Mouse (Mus musculus): Measurements from ENCODE around the gene Pinlyp. TPM values are rescaled to one million over a fixed set of nuclear protein-coding genes. Genes with fewer than 3 reads are reported as not detected.

Gene Pinlyp
- 0.50 and 0.55 TPM in 2 replicates for polyA plus RNA-seq (2015; fragmentation: Nextera tagmentation; extraction: Ambion mirVana)

GRCm38 (mm10) chr7:24546068-24546614 is at the start of gene Pinlyp, which contains the start of gene Xrcc1:
Pinlyp (minus strand) TSS chr7:24546118.
Xrcc1 (plus strand) TSS chr7:24546289.
- Histone ChIP-seq H3K9ac (ENCODE audit: low read depth, low read length) (peak within 1 kb of the TSS; percentile 86), H3K9me3 (replicated peaks; ENCODE audit: low read length) (no peaks in the 10 kb centered on the region), H3K36me3 (ENCODE audit: insufficient read depth, low read length) (peaks cover 13% of the 10 kb centered on the region; the same call in 1 of the 2 replicates), H3K4me3 (replicated peaks; ENCODE audit: low read depth, low read length) (peak within 1 kb of the TSS; percentile 85), H3K4me2 (ENCODE audit: low read length) (peak within 1 kb of the TSS; percentile 74), H3K4me1 (replicated peaks; ENCODE audit: insufficient read depth, low read length) (peaks cover 7% of the 10 kb centered on the region), H3K27ac (peak within 1 kb of the TSS; percentile 93), H3K27me3 (ENCODE audit: insufficient read depth, low read length) (no peaks in the 10 kb centered on the region)
- TF ChIP-seq CTCF (IDR thresholded peaks at IDR 0.05; ENCODE audit: low read depth), result no peak
- ATAC-seq (replicated peaks; ENCODE audit: low FRiP score, low read depth) (peak; percentile 1; the same call in 1 of the 2 replicates), DNase-seq (ENCODE audit: low spot score) (no peak)
- WGBS, result 21% methylated on average over 13 of the region's 13 CpGs

GRCm38 (mm10) chr7:24595464-24595863 is 49.5 kb upstream of the Pinlyp start:
- ATAC-seq (replicated peaks; ENCODE audit: low FRiP score, low read depth), result no peak
- H3K9me3 ChIP-seq (replicated peaks; ENCODE audit: low read length), result no peaks in the 10 kb centered on the region
- no peak for TF ChIP-seq CTCF (IDR thresholded peaks at IDR 0.05; ENCODE audit: low read depth)
- no peak overlapping the region for H3K4me2 ChIP-seq (ENCODE audit: low read length)
- H3K4me3 ChIP-seq (replicated peaks; ENCODE audit: low read depth, low read length), result no peak overlapping the region
- H3K4me1 ChIP-seq (replicated peaks; ENCODE audit: insufficient read depth, low read length), result peaks cover 8% of the 10 kb centered on the region
- DNase-seq (ENCODE audit: low spot score), result no peak
- no peak overlapping the region for H3K27ac ChIP-seq
- WGBS, result 81% methylated on average over 2 of the region's 2 CpGs
- no peak overlapping the region for H3K9ac ChIP-seq (ENCODE audit: low read depth, low read length)
- H3K27me3 ChIP-seq (ENCODE audit: insufficient read depth, low read length), result no peaks in the 10 kb centered on the region
- H3K36me3 ChIP-seq (ENCODE audit: insufficient read depth, low read length), result no peaks in the 10 kb centered on the region

- WGBS, result 5% methylated on average over 13 of the region's 13 CpGs
- no peak for ATAC-seq (replicated peaks; ENCODE audit: low FRiP score, low read depth)
- no peak for DNase-seq (ENCODE audit: low spot score)
- TF ChIP-seq CTCF (IDR thresholded peaks at IDR 0.05; ENCODE audit: low read depth), result no peak
- Histone ChIP-seq H3K4me2 (ENCODE audit: low read length) (peak overlapping the region; percentile 62), H3K27me3 (ENCODE audit: insufficient read depth, low read length) (no peaks in the 10 kb centered on the region), H3K27ac (no peak overlapping the region), H3K36me3 (ENCODE audit: insufficient read depth, low read length) (no peaks in the 10 kb centered on the region), H3K9me3 (replicated peaks; ENCODE audit: low read length) (no peaks in the 10 kb centered on the region), H3K9ac (ENCODE audit: low read depth, low read length) (peak overlapping the region; percentile 51), H3K4me3 (replicated peaks; ENCODE audit: low read depth, low read length) (peak overlapping the region; percentile 53), H3K4me1 (replicated peaks; ENCODE audit: insufficient read depth, low read length) (peaks cover 8% of the 10 kb centered on the region)
Measured at GRCm38 (mm10) chr7:24594309-24594803, 48.4 kb upstream of the Pinlyp start.

- H3K36me3 ChIP-seq (ENCODE audit: insufficient read depth, low read length), result no peaks in the 10 kb centered on the region
- no peaks in the 10 kb centered on the region for H3K9me3 ChIP-seq (replicated peaks; ENCODE audit: low read length)
- H3K4me3 ChIP-seq (replicated peaks; ENCODE audit: low read depth, low read length), result peak overlapping the region; percentile 53
- H3K9ac ChIP-seq (ENCODE audit: low read depth, low read length), result peak overlapping the region; percentile 51
- H3K4me1 ChIP-seq (replicated peaks; ENCODE audit: insufficient read depth, low read length), result peaks cover 8% of the 10 kb centered on the region
- peak; percentile 72 for DNase-seq (ENCODE audit: low spot score)
- H3K4me2 ChIP-seq (ENCODE audit: low read length), result peak overlapping the region; percentile 62
- WGBS, result 2% methylated on average over 39 of the region's 39 CpGs
- no peak for TF ChIP-seq CTCF (IDR thresholded peaks at IDR 0.05; ENCODE audit: low read depth)
- peak; percentile 80 for ATAC-seq (replicated peaks; ENCODE audit: low FRiP score, low read depth)
- peak overlapping the region; percentile 3; the same call in 1 of the 2 replicates for H3K27ac ChIP-seq
- H3K27me3 ChIP-seq (ENCODE audit: insufficient read depth, low read length), result no peaks in the 10 kb centered on the region
Measured at GRCm38 (mm10) chr7:24593621-24594308, 47.8 kb upstream of the Pinlyp start.

GRCm38 (mm10) chr7:24592781-24593180 is 46.9 kb upstream of the Pinlyp start:
- Histone ChIP-seq H3K9ac (ENCODE audit: low read depth, low read length) (no peak overlapping the region), H3K27ac (peak overlapping the region; percentile 36; the same call in 1 of the 2 replicates), H3K27me3 (ENCODE audit: insufficient read depth, low read length) (no peaks in the 10 kb centered on the region), H3K4me2 (ENCODE audit: low read length) (no peak overlapping the region), H3K9me3 (replicated peaks; ENCODE audit: low read length) (no peaks in the 10 kb centered on the region), H3K4me1 (replicated peaks; ENCODE audit: insufficient read depth, low read length) (peaks cover 8% of the 10 kb centered on the region), H3K4me3 (replicated peaks; ENCODE audit: low read depth, low read length) (no peak overlapping the region), H3K36me3 (ENCODE audit: insufficient read depth, low read length) (no peaks in the 10 kb centered on the region)
- 73% methylated on average over 6 of the region's 6 CpGs for WGBS
- DNase-seq (ENCODE audit: low spot score) (no peak), ATAC-seq (replicated peaks; ENCODE audit: low FRiP score, low read depth) (no peak)
- no peak for TF ChIP-seq CTCF (IDR thresholded peaks at IDR 0.05; ENCODE audit: low read depth)

- no peak overlapping the region for H3K9ac ChIP-seq (ENCODE audit: low read depth, low read length)
- no peaks in the 10 kb centered on the region for H3K9me3 ChIP-seq (replicated peaks; ENCODE audit: low read length)
- TF ChIP-seq CTCF (IDR thresholded peaks at IDR 0.05; ENCODE audit: low read depth), result no peak
- ATAC-seq (replicated peaks; ENCODE audit: low FRiP score, low read depth) (peak; percentile 60), DNase-seq (ENCODE audit: low spot score) (no peak)
- H3K36me3 ChIP-seq (ENCODE audit: insufficient read depth, low read length), result no peaks in the 10 kb centered on the region
- 32% methylated on average over 4 of the region's 4 CpGs for WGBS
- H3K27ac ChIP-seq, result peak overlapping the region; percentile 36; the same call in 1 of the 2 replicates
- H3K4me1 ChIP-seq (replicated peaks; ENCODE audit: insufficient read depth, low read length), result peaks cover 8% of the 10 kb centered on the region
- no peak overlapping the region for H3K4me3 ChIP-seq (replicated peaks; ENCODE audit: low read depth, low read length)
- no peaks in the 10 kb centered on the region for H3K27me3 ChIP-seq (ENCODE audit: insufficient read depth, low read length)
- no peak overlapping the region for H3K4me2 ChIP-seq (ENCODE audit: low read length)
Measured at GRCm38 (mm10) chr7:24592163-24592562, 46.2 kb upstream of the Pinlyp start.
